Comparison of ENCODE assay signal across 21 mouse cellular contexts in the genomic region with DNA sequence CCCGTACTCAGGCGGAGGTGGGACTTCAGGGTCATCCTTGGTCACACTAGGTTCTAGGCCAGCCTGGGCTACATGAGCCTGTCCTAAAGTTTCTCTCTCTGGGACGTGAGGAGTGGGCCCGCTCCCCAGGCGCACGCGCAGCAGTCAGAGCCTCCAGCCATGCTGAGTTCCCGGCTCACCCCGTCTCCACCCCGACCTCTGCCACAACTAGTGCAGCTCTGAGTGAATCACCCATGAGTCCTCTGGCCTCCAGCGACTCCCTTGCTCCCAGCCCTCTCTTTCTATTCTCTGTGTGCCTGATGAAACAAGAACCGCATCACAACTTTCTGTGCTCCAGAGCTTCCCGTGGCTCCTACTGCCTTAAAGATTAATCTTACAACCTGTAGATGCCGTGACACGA. TPM values are rescaled to one million over a fixed set of nuclear protein-coding genes. Genes with fewer than 3 reads are reported as not detected.
DNase-seq lines count a peak whose midpoint lies in the region; TF ChIP-seq lines count a peak whose summit lies in the region.
"Had no signal": no experiment of that assay in that cellular context is flagged by ENCODE, and none has a peak within 500 bp of the region (broad histone marks: within the 10 kb centered on the region; RNA-seq: fewer than 3 reads in every experiment).

No protein-coding gene starts in this region.

- TF ChIP-seq POLR2A in embryonic fibroblast, embryonic 13.5 days (IDR thresholded peaks at IDR 0.05; ENCODE audit: low read depth, low read length), result no peak

- H3K4me3 ChIP-seq in ES-E14 (ENCODE audit: insufficient read depth in 1 of 2, low read depth in 1 of 2, low read length in 2 of 2, poor library complexity in 1 of 2, severe bottlenecking in 1 of 2), result peak overlapping the region in 1 of 2 experiments; percentile 3; a peak in 1 of 4 replicates
- H3K4me3 ChIP-seq in embryonic fibroblast, embryonic 13.5 days (ENCODE audit: insufficient read depth, low read length), result no peak overlapping the region
- H3K4me3 ChIP-seq: embryonic facial prominence, embryonic 12.5 days; forebrain, embryonic 15.5 days; heart, embryonic 10.5 days; lung, embryonic 15.5 days; megakaryocyte, embryonic 14.5 days; midbrain, embryonic 13.5 days had no signal

- H3K27ac ChIP-seq in ES-E14 (ENCODE audit: insufficient read depth, low read depth, low read length, poor library complexity, severe bottlenecking), result no peak overlapping the region
- 0 out of 2 replicates have a peak overlapping the region, but pooled peaks have one; percentile 4 for H3K27ac ChIP-seq in embryonic fibroblast, embryonic 13.5 days (ENCODE audit: insufficient read depth, low read length)
- H3K27ac ChIP-seq: embryonic facial prominence, embryonic 12.5 days; forebrain, embryonic 15.5 days; heart, embryonic 10.5 days; liver, embryonic 14.5 days; lung, embryonic 15.5 days; midbrain, embryonic 13.5 days had no signal

- H3K4me1 ChIP-seq in ES-E14 (ENCODE audit: control insufficient read depth in 2 of 2, insufficient read depth in 2 of 2, low read length in 2 of 2, poor library complexity in 1 of 2), result peaks cover 0 to 13% of the 10 kb centered on the region in 2 experiments; a peak in 2 of 4 replicates
- H3K4me1 ChIP-seq in embryonic fibroblast, embryonic 13.5 days (ENCODE audit: control insufficient read depth, insufficient read depth, low read length), result no peaks in the 10 kb centered on the region
- H3K4me1 ChIP-seq: forebrain, embryonic 15.5 days; midbrain, embryonic 13.5 days had no signal

- no peak for TF ChIP-seq CTCF in embryonic fibroblast, embryonic 13.5 days (IDR thresholded peaks at IDR 0.05; ENCODE audit: borderline replicate concordance, insufficient read depth, low read length)

- H3K9ac ChIP-seq in ES-E14 (ENCODE audit: insufficient read depth, low read depth, low read length, poor library complexity, severe bottlenecking), result 0 out of 2 replicates have a peak overlapping the region, but pooled peaks have one; percentile 2
- H3K9ac ChIP-seq: embryonic facial prominence, embryonic 12.5 days; forebrain, embryonic 15.5 days; liver, embryonic 14.5 days; lung, embryonic 15.5 days; midbrain, embryonic 13.5 days had no signal

- H3K36me3 ChIP-seq in ES-E14 (ENCODE audit: control insufficient read depth, insufficient read depth, low read length, poor library complexity, severe bottlenecking), result no peaks in the 10 kb centered on the region
- H3K36me3 ChIP-seq: embryonic facial prominence, embryonic 12.5 days; forebrain, embryonic 15.5 days; heart, embryonic 10.5 days; lung, embryonic 15.5 days; midbrain, embryonic 13.5 days had no signal

- H3K9me3 ChIP-seq in ES-E14 (ENCODE audit: control insufficient read depth, insufficient read depth, low read depth, low read length), result no peaks in the 10 kb centered on the region
- H3K9me3 ChIP-seq: embryonic facial prominence, embryonic 12.5 days; forebrain, embryonic 15.5 days; heart, embryonic 10.5 days; lung, embryonic 15.5 days; midbrain, embryonic 13.5 days had no signal

- in situ Hi-C loops in ES-E14 (cut with MboI; ENCODE audit: low sequenced_read_pairs in 2 of 2, unreplicated experiment in 2 of 2), result no loop called here

- intact Hi-C loops in left cerebral cortex, postnatal 36 days (cut with DNase I), result no loop called here

- peak; percentile 50 for DNase-seq in adrenal gland, postnatal 25 days
- no peak for DNase-seq in adrenal gland, adult 18-20 months (ENCODE audit: low spot score in 2 of 2)
- DNase-seq in 3T3-L1 (ENCODE audit: low read depth, low spot score) (peak; percentile 67), ES-E14 (ENCODE audit: low read depth, low spot score) (no peak)
- no peak for DNase-seq in T-cell, adult 2 months (ENCODE audit: low spot score)
- DNase-seq in left cerebral cortex, postnatal 36 days (ENCODE audit: low spot score in 2 of 2), result no peak
- DNase-seq: cerebellum, adult 11-12 months; cerebellum, postnatal 10 days; gastrocnemius, postnatal 10 days; kidney, postnatal 25 days; lung, postnatal 36 days had no signal

TF ChIP-seq in ES-E14, 5 proteins besides CTCF, POLR2A, EP300 and RAD21:
- no peak for TF ChIP-seq HCFC1 (IDR thresholded peaks at IDR 0.05; ENCODE audit: borderline replicate concordance, insufficient read depth, low read length)
- TF ChIP-seq MAFK (IDR thresholded peaks at IDR 0.05; ENCODE audit: insufficient read depth, low read depth, low read length), result no peak
- TF ChIP-seq ZNF384 (IDR thresholded peaks at IDR 0.05; ENCODE audit: low read depth, low read length), result no peak
- TF ChIP-seq ZC3H11A (IDR thresholded peaks at IDR 0.05; ENCODE audit: borderline replicate concordance, low read depth, low read length), result no peak
- TF ChIP-seq CHD2 (IDR thresholded peaks at IDR 0.05; ENCODE audit: low read depth, low read length), result no peak

RNA-seq across cellular contexts. Expression of a gene that starts 18.8 kb away (rescaled TPM):
- total RNA-seq in adrenal gland, postnatal 25 days (2021), result 37.4 and 40.5 TPM in 2 replicates
- 10 to 100 TPM; 21.4 to 26.6 TPM for total RNA-seq in adrenal gland, adult 18-20 months (2021)
- total RNA-seq in ES-E14 (2012; rRNA removed), result 43.7 and 54.9 TPM in 2 replicates
- polyA plus RNA-seq in embryonic fibroblast, embryonic 13.5 days (2011; ENCODE audit: insufficient read length, low read depth, missing spikeins), result 31.3 and 37.9 TPM in 2 replicates
- 10 to 100 TPM; 45.2 to 48.3 TPM for total RNA-seq in left cerebral cortex, postnatal 36 days (2021)

RNA-seq across cellular contexts. Expression of a gene that starts 19.7 kb away (rescaled TPM):
- 483 and 585 TPM in 2 replicates for total RNA-seq in adrenal gland, postnatal 25 days (2021)
- total RNA-seq in adrenal gland, adult 18-20 months (2021), result 100 to 1,000 TPM; 433 to 502 TPM
- total RNA-seq in ES-E14 (2012; rRNA removed), result 9.1 and 11.2 TPM in 2 replicates
- 43.4 and 44.0 TPM in 2 replicates for polyA plus RNA-seq in embryonic fibroblast, embryonic 13.5 days (2011; ENCODE audit: insufficient read length, low read depth, missing spikeins)
- 10 to 100 TPM; 12.9 to 18.8 TPM for total RNA-seq in left cerebral cortex, postnatal 36 days (2021)

RNA-seq across cellular contexts. Expression of a gene that starts 47.1 kb away (rescaled TPM):
- 12.1 and 15.7 TPM in 2 replicates for total RNA-seq in adrenal gland, postnatal 25 days (2021)
- 10 to 100 TPM; 11.6 to 15.2 TPM for total RNA-seq in adrenal gland, adult 18-20 months (2021)
- 21.9 and 37.4 TPM in 2 replicates for total RNA-seq in ES-E14 (2012; rRNA removed)
- 6.0 and 17.3 TPM in 2 replicates for polyA plus RNA-seq in embryonic fibroblast, embryonic 13.5 days (2011; ENCODE audit: insufficient read length, low read depth, missing spikeins)
- total RNA-seq in left cerebral cortex, postnatal 36 days (2021), result 10 to 100 TPM; 42.3 to 46.8 TPM
- total RNA-seq: monocyte, adult 5-6 weeks; neutrophil, adult 5-6 weeks had no signal

Comparison
In these comparisons a context has a peak if more than half of its experiments do, and no peak if none do; other contexts are left out.
1. DNase-seq: peak in adrenal gland, postnatal 25 days (single experiment) and 3T3-L1 (single experiment); none in adrenal gland, adult 18-20 months (0 of 2), ES-E14 (single experiment), T-cell, adult 2 months (single experiment) and left cerebral cortex, postnatal 36 days (0 of 2).
2. RNA of a gene that starts 19.7 kb away (total RNA-seq): 483 to 585 TPM in adrenal gland, postnatal 25 days and 433 to 502 TPM in adrenal gland, adult 18-20 months; 12.9 to 18.8 TPM in left cerebral cortex, postnatal 36 days and 9.1 to 11.2 TPM in ES-E14; every median in the first group is over 10 times any median in the second.